Mouse (Mus musculus) adrenal gland, postnatal 10 days (tissue): ENCODE measurements around the gene Mafk. TPM values are rescaled to one million over a fixed set of nuclear protein-coding genes. Genes with fewer than 3 reads are reported as not detected.

Source experiments
- DNase-seq: peaks from one replicate; pipeline ENCODE4 v3.0.0; 2021; ENCODE audit warnings: mixed read lengths
- microRNA-seq: library from miRNA; unstranded; fragments of <30 nt; microRNA quantifications from one replicate; pipeline ENCODE4 v1.2.0, GENCODE M21; 2021
- total RNA-seq, 2 experiments: library from RNA; stranded (reverse); gene quantifications; 2 replicates each; pipeline ENCODE4 v1.2.3; 2021

Mafk gene
- total RNA-seq, 2 experiments from 2014 or later, result 18.8 to 25.1 TPM

GRCm38 (mm10) chr5:139817292-139817691 is 26.0 kb downstream of the Mafk start:
- DNase-seq, result no peak

DNA sequence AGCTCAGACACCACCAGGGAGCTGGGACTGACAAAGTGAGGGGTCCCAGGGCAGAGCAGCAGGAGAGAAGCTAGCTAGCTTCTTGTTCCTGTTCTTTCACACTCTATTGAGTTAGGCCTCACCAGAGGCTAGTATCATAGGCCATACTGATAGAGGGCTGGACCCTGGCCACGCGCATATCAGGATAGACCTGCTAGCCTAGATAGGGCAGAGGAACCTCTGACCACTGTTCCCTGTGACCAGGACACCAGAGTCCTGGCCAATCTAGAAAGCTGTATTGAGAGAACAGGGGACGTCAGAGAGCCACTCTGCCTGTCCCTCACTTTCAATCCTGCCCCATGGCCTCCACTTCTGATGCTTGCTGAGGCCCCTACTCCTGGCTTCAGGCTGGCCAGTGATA is 26.7 kb downstream of the Mafk start:
- no peak for DNase-seq

- DNase-seq, result peak; percentile 61
Measured at GRCm38 (mm10) chr5:139818801-139819200, 27.5 kb downstream of the Mafk start.

DNA sequence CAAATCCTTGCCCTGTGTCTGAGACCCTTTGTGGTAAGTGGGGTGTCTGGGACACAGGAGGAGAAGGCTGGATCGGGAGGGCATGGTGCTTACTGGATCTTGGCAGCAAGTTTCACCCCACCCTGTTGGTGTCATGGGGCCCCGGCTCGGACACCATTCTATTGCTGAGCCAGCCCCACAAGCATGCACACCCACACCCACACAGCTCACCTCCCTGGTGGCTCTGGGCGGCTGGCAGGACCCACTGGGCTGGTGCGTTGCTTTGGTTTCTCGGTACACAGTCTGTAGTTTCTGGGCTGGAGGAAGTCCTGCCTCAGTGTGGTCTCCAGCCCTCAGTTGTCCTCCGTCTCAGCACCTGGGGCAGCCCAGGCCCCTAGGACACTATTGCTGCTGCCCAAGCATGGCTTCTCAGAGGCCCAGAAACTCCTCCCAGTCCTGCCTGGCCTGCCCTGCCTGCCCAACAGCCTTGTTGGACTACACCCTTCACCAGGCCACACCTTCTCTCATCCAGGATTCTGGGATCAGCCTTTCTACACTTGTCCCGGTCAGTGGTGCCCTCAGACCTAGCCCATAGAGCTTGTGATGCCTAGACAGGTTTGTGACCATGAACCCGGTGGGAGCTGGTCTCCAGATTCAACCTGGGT is 28.3 kb downstream of the Mafk start, which contains the start of gene Tmem184a:
Tmem184a (minus strand) TSS at position 380 of the 644 bp plus-strand sequence.
- no peak for DNase-seq

GRCm38 (mm10) chr5:139821466-139822459 is 30.4 kb downstream of the Mafk start:
- DNase-seq, result no peak

GRCm38 (mm10) chr5:139824531-139824930 is 33.2 kb downstream of the Mafk start:
- no peak for DNase-seq

GRCm38 (mm10) chr5:139825947-139826346 is 34.6 kb downstream of the Mafk start:
- no peak for DNase-seq

DNA sequence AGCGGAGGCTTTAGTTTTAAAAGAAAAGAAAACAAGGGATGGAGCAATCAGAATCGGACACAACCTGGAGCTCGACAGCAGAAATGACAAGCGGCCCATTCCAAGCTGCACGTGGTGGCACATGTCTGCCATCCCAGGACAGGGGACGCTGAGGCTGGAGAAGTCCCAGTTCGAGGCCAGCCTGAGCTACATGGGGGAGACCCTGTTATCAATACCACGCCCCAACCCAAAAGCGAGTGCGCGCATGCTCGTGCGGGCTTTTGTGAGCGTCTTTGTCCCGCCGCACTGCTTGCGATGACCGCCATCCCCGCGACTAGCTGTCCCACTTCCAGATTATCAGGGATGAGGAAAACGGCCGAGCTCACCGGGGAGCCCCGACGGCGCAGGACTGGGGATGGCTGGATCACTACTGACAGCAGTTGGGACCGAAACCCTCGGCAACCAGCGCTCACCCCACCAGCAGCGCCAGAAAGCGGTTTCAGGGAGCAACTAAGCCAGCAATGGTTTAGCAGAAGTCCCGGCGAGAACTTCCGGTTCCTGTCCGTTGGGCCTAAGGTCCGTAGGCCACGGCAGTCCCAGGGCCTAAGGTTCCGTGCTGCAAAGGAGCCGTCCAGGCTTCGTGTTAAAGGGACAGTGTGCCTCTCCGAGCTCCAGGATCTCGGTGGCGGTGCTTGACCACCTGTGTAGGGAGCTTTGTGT is 35.2 kb downstream of the Mafk start, which contains the start of the genes Gm26938 and Psmg3:
Gm26938 (minus strand) TSS at position 51 of the 699 bp plus-strand sequence.
Psmg3 (minus strand) TSS at position 529 of the 699 bp plus-strand sequence.
- peak; percentile 95 for DNase-seq

DNA sequence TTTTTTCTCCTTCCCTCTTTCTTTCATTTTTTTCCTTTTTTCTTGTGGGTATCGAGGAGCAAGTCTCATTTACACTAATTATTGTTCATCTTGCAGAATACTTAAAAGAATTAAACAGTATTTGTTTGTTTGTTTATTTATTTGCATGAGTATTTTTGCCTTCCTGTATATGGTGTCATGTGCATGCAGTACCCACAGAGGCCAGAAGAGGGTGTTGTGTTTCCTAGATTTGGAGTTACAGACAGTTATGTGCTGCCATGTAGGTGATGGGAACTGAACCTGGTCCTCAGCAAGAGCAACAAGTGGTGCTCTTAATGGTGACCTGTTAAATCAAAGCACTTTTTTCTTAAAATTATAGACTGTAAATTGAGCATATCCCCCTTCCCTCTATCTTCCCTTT is 36.3 kb downstream of the Mafk start:
- no peak for DNase-seq

GRCm38 (mm10) chr5:139829384-139829783 is 38.1 kb downstream of the Mafk start:
- no peak for DNase-seq

- no peak for DNase-seq
Measured at GRCm38 (mm10) chr5:139830734-139831133, 39.4 kb downstream of the Mafk start.

DNA sequence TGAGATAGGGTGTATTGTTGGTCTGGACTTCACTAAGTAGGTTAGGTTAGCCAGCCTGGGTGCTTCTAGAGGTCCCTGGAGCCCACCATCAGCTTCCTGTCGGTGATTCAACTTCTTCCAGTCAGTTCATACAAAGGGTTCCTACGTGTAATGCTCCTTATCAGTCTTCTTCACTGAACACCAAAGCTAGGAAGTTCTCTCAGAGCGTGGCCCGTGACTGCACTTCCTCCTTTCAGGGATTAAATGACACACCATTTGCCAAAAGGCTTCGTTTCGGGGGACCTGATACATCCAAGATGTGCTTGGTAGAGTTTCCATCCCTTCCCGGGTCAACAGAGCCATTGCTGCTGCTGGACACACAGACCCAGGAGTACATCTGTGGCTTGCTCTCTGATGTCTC is 40.8 kb downstream of the Mafk start:
- no peak for DNase-seq

GRCm38 (mm10) chr5:139835706-139836105 is 44.4 kb downstream of the Mafk start:
- DNase-seq, result no peak

DNA sequence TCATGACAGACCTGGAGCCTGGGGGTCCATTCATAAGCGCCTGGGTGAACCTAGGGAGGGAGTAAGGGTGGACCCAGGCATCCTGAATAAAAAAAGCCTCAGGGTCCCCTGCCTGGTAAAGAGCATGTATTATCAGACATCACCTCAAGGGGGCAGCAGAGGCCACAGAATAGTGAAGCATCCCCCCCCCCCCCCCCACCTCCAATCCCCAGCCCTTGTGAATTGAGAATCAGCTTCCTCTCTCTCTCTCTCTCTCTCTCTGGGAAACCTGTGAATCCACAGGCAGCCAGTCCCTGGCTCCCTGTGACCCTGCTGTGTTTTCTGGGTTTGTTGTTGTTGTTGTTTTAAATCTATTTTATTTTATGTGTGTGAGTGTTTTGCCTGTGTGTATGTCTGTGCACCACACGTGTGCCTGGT is 47.2 kb downstream of the Mafk start:
- peak; percentile 81 for DNase-seq

- no peak for DNase-seq
Measured at GRCm38 (mm10) chr5:139839142-139839541, 47.8 kb downstream of the Mafk start.

DNA sequence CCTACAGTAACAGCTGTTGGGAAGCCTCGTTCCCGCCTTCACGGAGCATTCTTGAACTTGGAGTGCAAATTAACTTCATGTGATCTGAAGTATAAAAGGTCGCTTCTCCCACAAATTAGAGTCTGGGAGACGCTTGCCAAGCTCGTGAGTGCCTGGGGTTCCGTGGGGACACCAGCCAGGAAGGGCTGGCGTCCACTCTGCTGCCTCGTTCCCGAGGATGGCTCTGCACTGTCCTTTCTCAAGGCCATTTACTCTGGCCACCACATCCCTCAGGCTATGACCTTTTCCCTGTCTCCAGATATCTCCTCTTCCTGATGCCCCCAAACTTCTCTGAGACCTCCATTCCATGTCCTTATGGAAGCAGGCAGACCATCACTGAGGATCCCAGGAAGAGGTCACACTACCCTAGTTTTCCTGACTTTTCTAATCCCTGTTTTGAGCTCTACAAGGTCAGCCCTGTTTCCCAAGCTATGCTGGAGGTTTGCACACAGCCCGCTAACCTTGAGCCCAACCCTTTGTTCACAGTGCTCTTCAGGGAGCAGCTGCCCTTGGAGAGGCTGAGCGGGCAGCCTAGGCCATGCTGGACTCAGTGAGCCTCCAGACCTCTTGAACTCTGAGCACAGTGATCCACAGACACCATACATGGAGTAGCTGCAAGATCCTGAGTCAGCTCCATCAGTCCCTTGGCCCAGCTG is 58.5 kb downstream of the Mafk start:
- DNase-seq, result peak; percentile 47

Small RNA genes within 50 kb of the gene (microRNA-seq; reads per million reads assigned to microRNA genes)
- not detected for gene Mir7037

Other genes with a start within 250 kb of the Mafk start
- not detected for gene Uncx, start 248.0 kb upstream of the Mafk start, total RNA-seq
- 1 to 10 TPM; 6.6 to 9.2 TPM for gene Micall2, start 55.2 kb upstream of the Mafk start, total RNA-seq
- 10 to 100 TPM; 36.6 to 51.9 TPM for gene Ints1, start 15.8 kb upstream of the Mafk start, total RNA-seq
- 1 to 10 TPM in 1 of 2 experiments, under 1 TPM in 1; 0.91 to 2.1 TPM for gene Tmem184a, start 28.4 kb downstream of the Mafk start, total RNA-seq
- gene Gm26938, start 34.9 kb downstream of the Mafk start, total RNA-seq, result not detected
- gene Psmg3, start 35.4 kb downstream of the Mafk start, total RNA-seq, result 10 to 100 TPM; 16.5 to 19.7 TPM
- gene Elfn1, start 116.4 kb downstream of the Mafk start, total RNA-seq, result 1 to 10 TPM; 1.1 to 2.2 TPM